Mouse (Mus musculus): ENCODE measurements around the gene Wdr17.

GRCm38 (mm10) chr8:54600671-54601251 lies 286.2 kb downstream of the Wdr17 start, which contains the start of gene Spata4:
- TF ChIP-seq CTCF (IDR thresholded peaks at IDR 0.05; ENCODE audit: borderline replicate concordance, insufficient read depth, low read length): no peak
- TF ChIP-seq POLR2A (IDR thresholded peaks at IDR 0.05; ENCODE audit: low read depth, low read length): no peak
